Mouse (Mus musculus): Measurements from ENCODE around the gene Kif1b. TPM values are rescaled to one million over a fixed set of nuclear protein-coding genes. Genes with fewer than 3 reads are reported as not detected.

The Kif1b gene
- polyA plus RNA-seq, 1 experiment from 2014 or later = 49.2 TPM

GRCm38 (mm10) chr4:149138515-149138914, 169.0 kb downstream of the Kif1b start:
- 55% methylated on average over 8 of the region's 8 CpGs for WGBS
- Histone ChIP-seq H3K9me3 (no peaks in the 10 kb centered on the region), H3K27ac (no peak overlapping the region), H3K4me3 (no peak overlapping the region), H3K27me3 (no peaks in the 10 kb centered on the region), H3K9ac (no peak overlapping the region), H3K4me1 (peaks cover 8% of the 10 kb centered on the region), H3K4me2 (replicated peaks) (no peak overlapping the region), H3K36me3 (no peaks in the 10 kb centered on the region; the same call in 1 of the 2 replicates)
- ATAC-seq (ENCODE audit: low FRiP score, low read depth) = no peak

GRCm38 (mm10) chr4:149136982-149137770, 170.3 kb downstream of the Kif1b start, which contains the start of gene Cenps:
Cenps (minus strand) TSS chr4:149137629.
- Histone ChIP-seq H3K9ac (peak within 1 kb of the TSS; percentile 75), H3K4me1 (peaks cover 8% of the 10 kb centered on the region), H3K27me3 (no peaks in the 10 kb centered on the region), H3K27ac (peak within 1 kb of the TSS; percentile 89), H3K36me3 (no peaks in the 10 kb centered on the region; the same call in 1 of the 2 replicates), H3K4me3 (peak within 1 kb of the TSS; percentile 60), H3K9me3 (no peaks in the 10 kb centered on the region), H3K4me2 (replicated peaks) (peak within 1 kb of the TSS; percentile 72)
- under 1% methylated on average over 68 of the region's 68 CpGs for WGBS
- peak; percentile 91 for ATAC-seq (ENCODE audit: low FRiP score, low read depth)

- Histone ChIP-seq H3K4me3 (peak overlapping the region; percentile 60), H3K4me1 (peaks cover 8% of the 10 kb centered on the region), H3K9ac (peak overlapping the region; percentile 75), H3K4me2 (replicated peaks) (peak overlapping the region; percentile 72), H3K36me3 (peaks cover 6% of the 10 kb centered on the region), H3K27ac (no peak overlapping the region), H3K27me3 (no peaks in the 10 kb centered on the region), H3K9me3 (no peaks in the 10 kb centered on the region)
- no peak for ATAC-seq (ENCODE audit: low FRiP score, low read depth)
- WGBS = 63% methylated on average over 18 of the region's 18 CpGs
Measured at GRCm38 (mm10) chr4:149136116-149136850, 171.2 kb downstream of the Kif1b start.

GRCm38 (mm10) chr4:149133395-149133794, 174.1 kb downstream of the Kif1b start:
- no peak overlapping the region for H3K27ac ChIP-seq
- ATAC-seq (ENCODE audit: low FRiP score, low read depth) = no peak
- no peak overlapping the region for H3K9ac ChIP-seq
- no peaks in the 10 kb centered on the region for H3K9me3 ChIP-seq
- no peak overlapping the region for H3K4me2 ChIP-seq (replicated peaks)
- H3K4me3 ChIP-seq = no peak overlapping the region
- H3K36me3 ChIP-seq = peaks cover 29% of the 10 kb centered on the region
- H3K4me1 ChIP-seq = peaks cover 8% of the 10 kb centered on the region
- H3K27me3 ChIP-seq = no peaks in the 10 kb centered on the region
- 79% methylated on average over 5 of the region's 5 CpGs for WGBS

- peaks cover 8% of the 10 kb centered on the region for H3K4me1 ChIP-seq
- H3K9ac ChIP-seq = no peak overlapping the region
- H3K27me3 ChIP-seq = no peaks in the 10 kb centered on the region
- H3K27ac ChIP-seq = no peak overlapping the region
- no peak overlapping the region for H3K4me2 ChIP-seq (replicated peaks)
- peaks cover 43% of the 10 kb centered on the region for H3K36me3 ChIP-seq
- WGBS = 80% methylated on average over 21 of the region's 21 CpGs
- no peaks in the 10 kb centered on the region for H3K9me3 ChIP-seq
- ATAC-seq (ENCODE audit: low FRiP score, low read depth) = no peak
- no peak overlapping the region for H3K4me3 ChIP-seq
Measured at GRCm38 (mm10) chr4:149131789-149132565, 175.5 kb downstream of the Kif1b start.

- H3K9me3 ChIP-seq = no peaks in the 10 kb centered on the region
- WGBS = 74% methylated on average over 23 of the region's 23 CpGs
- peaks cover under 1% of the 10 kb centered on the region; the same call in 1 of the 2 replicates for H3K4me1 ChIP-seq
- peaks cover 46% of the 10 kb centered on the region for H3K36me3 ChIP-seq
- H3K9ac ChIP-seq = no peak overlapping the region
- no peak overlapping the region for H3K4me2 ChIP-seq (replicated peaks)
- no peaks in the 10 kb centered on the region for H3K27me3 ChIP-seq
- no peak overlapping the region for H3K4me3 ChIP-seq
- no peak overlapping the region for H3K27ac ChIP-seq
- no peak for ATAC-seq (ENCODE audit: low FRiP score, low read depth)
Measured at GRCm38 (mm10) chr4:149131021-149131752, 176.3 kb downstream of the Kif1b start.

GRCm38 (mm10) chr4:149128467-149128866, 179.0 kb downstream of the Kif1b start:
- H3K36me3 ChIP-seq = peaks cover 46% of the 10 kb centered on the region
- H3K9me3 ChIP-seq = no peaks in the 10 kb centered on the region
- H3K27ac ChIP-seq = no peak overlapping the region
- ATAC-seq (ENCODE audit: low FRiP score, low read depth) = no peak
- no peaks in the 10 kb centered on the region for H3K4me1 ChIP-seq
- no peaks in the 10 kb centered on the region for H3K27me3 ChIP-seq
- H3K9ac ChIP-seq = no peak overlapping the region
- no peak overlapping the region for H3K4me3 ChIP-seq
- no peak overlapping the region for H3K4me2 ChIP-seq (replicated peaks)
- WGBS = 82% methylated on average over 18 of the region's 18 CpGs

- Histone ChIP-seq H3K27ac (peak within 1 kb of the TSS; percentile 44; the same call in 1 of the 2 replicates), H3K9me3 (no peaks in the 10 kb centered on the region), H3K4me2 (replicated peaks) (no peak within 1 kb of the TSS), H3K27me3 (no peaks in the 10 kb centered on the region), H3K9ac (no peak within 1 kb of the TSS), H3K4me3 (no peak within 1 kb of the TSS), H3K36me3 (peaks cover 43% of the 10 kb centered on the region), H3K4me1 (no peaks in the 10 kb centered on the region)
- 76% methylated on average over 11 of the region's 11 CpGs for WGBS
- no peak for ATAC-seq (ENCODE audit: low FRiP score, low read depth)
Measured at GRCm38 (mm10) chr4:149126663-149127062, 180.8 kb downstream of the Kif1b start, which contains the start of gene Cort. Cort (minus strand) TSS chr4:149126763.

Other genes with a start within 250 kb of the Kif1b start
- 51.1 and 54.3 TPM in 2 replicates for gene Pex14, start 207.8 kb downstream of the Kif1b start, polyA plus RNA-seq (2015; fragmentation: Nextera tagmentation; extraction: Ambion mirVana)
- gene Dffa, start 203.5 kb downstream of the Kif1b start, polyA plus RNA-seq (2015; fragmentation: Nextera tagmentation; extraction: Ambion mirVana) = 31.7 and 33.8 TPM in 2 replicates
- 0.31 TPM in 1 of 2 replicates, not detected in the other for gene Cort, start 180.9 kb downstream of the Kif1b start, polyA plus RNA-seq (2015; fragmentation: Nextera tagmentation; extraction: Ambion mirVana)
- gene Cenps, start 170.1 kb downstream of the Kif1b start, polyA plus RNA-seq (2015; fragmentation: Nextera tagmentation; extraction: Ambion mirVana) = 31.0 and 33.0 TPM in 2 replicates
- gene Pgd, start 140.9 kb downstream of the Kif1b start, polyA plus RNA-seq (2015; fragmentation: Nextera tagmentation; extraction: Ambion mirVana) = 113 and 116 TPM in 2 replicates
- gene Ube4b, start 119.1 kb upstream of the Kif1b start, polyA plus RNA-seq (2015; fragmentation: Nextera tagmentation; extraction: Ambion mirVana) = 47.5 and 53.9 TPM in 2 replicates
- gene Rbp7, start 147.3 kb upstream of the Kif1b start, polyA plus RNA-seq (2015; fragmentation: Nextera tagmentation; extraction: Ambion mirVana) = 0.37 and 0.41 TPM in 2 replicates
- 0.55 and 0.99 TPM in 2 replicates for gene Tmem274, start 169.7 kb upstream of the Kif1b start, polyA plus RNA-seq (2015; fragmentation: Nextera tagmentation; extraction: Ambion mirVana)
- gene Nmnat1, start 177.5 kb upstream of the Kif1b start, polyA plus RNA-seq (2015; fragmentation: Nextera tagmentation; extraction: Ambion mirVana) = 10.5 and 12.4 TPM in 2 replicates
- 55.8 and 62.5 TPM in 2 replicates for gene Lzic, start 177.5 kb upstream of the Kif1b start, polyA plus RNA-seq (2015; fragmentation: Nextera tagmentation; extraction: Ambion mirVana)
- 80.3 and 83.9 TPM in 2 replicates for gene Ctnnbip1, start 210.5 kb upstream of the Kif1b start, polyA plus RNA-seq (2015; fragmentation: Nextera tagmentation; extraction: Ambion mirVana)

Data from limb, embryonic 13.5 days (tissue).